Mouse (Mus musculus) kidney, postnatal 10 days (tissue): ENCODE data around the gene Arhgef17.

Experiments
- DNase-seq: peaks from one replicate; pipeline ENCODE4 v3.0.0; 2021; ENCODE audit warnings: mixed read lengths

Gene Arhgef17

GRCm38 (mm10) chr7:100911791-100912190 lies 20.1 kb downstream of the Arhgef17 start:
- peak; percentile 54 for DNase-seq

GRCm38 (mm10) chr7:100911246-100911770 lies 20.6 kb downstream of the Arhgef17 start:
- peak; percentile 85 for DNase-seq

- peak; percentile 82 for DNase-seq
Measured at GRCm38 (mm10) chr7:100908567-100908966, 23.3 kb downstream of the Arhgef17 start.

GRCm38 (mm10) chr7:100908061-100908460 lies 23.8 kb downstream of the Arhgef17 start:
- DNase-seq: peak; percentile 76

GRCm38 (mm10) chr7:100907231-100907630 lies 24.7 kb downstream of the Arhgef17 start:
- DNase-seq: peak; percentile 93

- peak; percentile 46 for DNase-seq
Measured at GRCm38 (mm10) chr7:100906029-100906789, 25.7 kb downstream of the Arhgef17 start.

- no peak for DNase-seq
Measured at GRCm38 (mm10) chr7:100905037-100905436, 26.9 kb downstream of the Arhgef17 start.

GRCm38 (mm10) chr7:100904612-100905011 lies 27.3 kb downstream of the Arhgef17 start:
- DNase-seq: peak; percentile 39

- peak; percentile 46 for DNase-seq
Measured at GRCm38 (mm10) chr7:100902451-100903137, 29.3 kb downstream of the Arhgef17 start.

- DNase-seq: no peak
Measured at GRCm38 (mm10) chr7:100897828-100898227, 34.1 kb downstream of the Arhgef17 start.

GRCm38 (mm10) chr7:100894833-100895226 lies 37.1 kb downstream of the Arhgef17 start:
- DNase-seq: no peak

GRCm38 (mm10) chr7:100894057-100894832 lies 37.7 kb downstream of the Arhgef17 start:
- peak; percentile 52 for DNase-seq

- peak; percentile 74 for DNase-seq
Measured at GRCm38 (mm10) chr7:100893249-100894056, 38.5 kb downstream of the Arhgef17 start.

GRCm38 (mm10) chr7:100886535-100886934 lies 45.4 kb downstream of the Arhgef17 start:
- DNase-seq: peak; percentile 71

GRCm38 (mm10) chr7:100884460-100884859 lies 47.4 kb downstream of the Arhgef17 start:
- DNase-seq: no peak

- no peak for DNase-seq
Measured at GRCm38 (mm10) chr7:100881950-100882349, 50.0 kb downstream of the Arhgef17 start.

- DNase-seq: no peak
Measured at GRCm38 (mm10) chr7:100881531-100881930, 50.4 kb downstream of the Arhgef17 start.

GRCm38 (mm10) chr7:100879595-100879994 lies 52.3 kb downstream of the Arhgef17 start:
- peak; percentile 89 for DNase-seq

- no peak for DNase-seq
Measured at GRCm38 (mm10) chr7:100876771-100877170, 55.1 kb downstream of the Arhgef17 start.

- peak; percentile 52 for DNase-seq
Measured at GRCm38 (mm10) chr7:100876293-100876692, 55.6 kb downstream of the Arhgef17 start.

- DNase-seq: no peak
Measured at GRCm38 (mm10) chr7:100875822-100876221, 56.1 kb downstream of the Arhgef17 start.

- no peak for DNase-seq
Measured at GRCm38 (mm10) chr7:100873197-100873596, 58.7 kb downstream of the Arhgef17 start.
